Mouse (Mus musculus) heart, postnatal 0 days (tissue): ENCODE results near the gene Acap1.

Source experiments
- CTCF ChIP-seq: IDR thresholded peaks from 2 replicates; pipeline ENCODE4 v1.5.1; 2016; ENCODE audit warnings: antibody characterized with exemption, control low read depth, low read depth
- EP300 ChIP-seq: IDR thresholded peaks from 2 replicates; pipeline ENCODE4 v1.6.1; 2016; ENCODE audit warnings: antibody characterized with exemption, low read depth

- TF ChIP-seq EP300 (no peak), CTCF (no peak)
Observed at GRCm38 (mm10) chr11:69922796-69923195, 27.5 kb upstream of the Acap1 start.
